Mouse (Mus musculus) forebrain, embryonic 12.5 days (tissue): ENCODE data around the gene Sppl3. TPM values are rescaled to one million over a fixed set of nuclear protein-coding genes. Genes with fewer than 3 reads are reported as not detected.

Experiments
- ATAC-seq: fragments of 200-750 bp; cut with Nextera tagmentation; 2 replicates; pipeline ENCODE4 v1.8.0; 2017; ENCODE audit warnings: moderate TSS enrichment; ENCODE audit not compliant: low FRiP score
- H3K27ac ChIP-seq: fragments of 300-500 bp; sonication (generic); 2 replicates; pipeline ENCODE4 v1.5.1; 2016; ENCODE audit warnings: mild to moderate bottlenecking
- H3K27me3 ChIP-seq: fragments of 300-500 bp; sonication (generic); 2 replicates; pipeline ENCODE4 v1.6.1; 2016; ENCODE audit warnings: mild to moderate bottlenecking
- H3K36me3 ChIP-seq: fragments of 300-500 bp; sonication (generic); replicated peaks from 2 replicates; pipeline ENCODE4 v1.6.1; 2016; ENCODE audit warnings: mild to moderate bottlenecking
- H3K4me1 ChIP-seq: fragments of 300-500 bp; sonication (generic); 2 replicates; pipeline ENCODE4 v1.6.1; 2016
- H3K4me2 ChIP-seq: fragments of 300-500 bp; sonication (generic); 2 replicates; pipeline ENCODE4 v1.6.1; 2016; ENCODE audit warnings: mild to moderate bottlenecking, moderate library complexity
- H3K4me3 ChIP-seq: fragments of 300-500 bp; sonication (generic); replicated peaks from 2 replicates; pipeline ENCODE4 v1.5.1; 2016; ENCODE audit warnings: mild to moderate bottlenecking
- H3K9ac ChIP-seq: fragments of 300-500 bp; sonication (generic); 2 replicates; pipeline ENCODE4 v1.6.1; 2016; ENCODE audit warnings: mild to moderate bottlenecking
- H3K9me3 ChIP-seq: fragments of 300-500 bp; sonication (generic); 2 replicates; pipeline ENCODE4 v1.6.1; 2016
- WGBS: fragments of 180-500 bp; shearing (Covaris S2); methylation state at CpG from one replicate; pipeline ENCODE4 v1.1.7; 2016; 5-methylcytosine and 5-hydroxymethylcytosine counted together
- polyA plus RNA-seq: library from polyadenylated mRNA; unstranded; fragments of >200 nt; fragmentation: Nextera tagmentation; extraction: Ambion mirVana; gene quantifications from 2 replicates; pipeline ENCODE4 v1.2.1, GENCODE M21; 2016

Sppl3 gene
- polyA plus RNA-seq, 1 experiment from 2014 or later: 19.1 TPM

DNA sequence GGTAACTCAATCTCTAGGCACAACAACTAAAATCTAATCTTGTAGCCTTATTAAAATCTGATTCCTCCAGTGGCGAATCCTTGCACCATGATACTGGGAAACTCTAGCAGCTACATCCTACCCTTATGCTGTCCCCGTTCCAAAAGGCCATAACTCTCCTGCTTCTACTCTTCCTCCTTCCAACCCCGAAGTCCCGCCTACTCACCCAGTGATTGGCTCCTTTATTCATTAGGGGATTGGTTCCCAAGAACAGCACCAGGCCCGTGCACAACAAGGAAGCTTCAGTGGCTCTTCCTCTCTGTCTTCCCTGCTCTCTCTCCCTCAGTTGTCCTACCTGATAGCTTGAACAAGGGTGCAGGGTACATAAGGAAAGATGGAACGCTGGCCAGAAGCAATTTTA lies 39.8 kb downstream of the Sppl3 start:
- Histone ChIP-seq H3K9ac (no peak overlapping the region), H3K9me3 (no peaks in the 10 kb centered on the region), H3K36me3 (no peaks in the 10 kb centered on the region), H3K4me1 (peaks cover 13% of the 10 kb centered on the region; the same call in 1 of the 2 replicates), H3K4me2 (no peak overlapping the region), H3K27ac (no peak overlapping the region), H3K27me3 (no peaks in the 10 kb centered on the region), H3K4me3 (no peak overlapping the region)
- ATAC-seq: no peak
- 87% methylated on average over 6 of the region's 6 CpGs for WGBS

DNA sequence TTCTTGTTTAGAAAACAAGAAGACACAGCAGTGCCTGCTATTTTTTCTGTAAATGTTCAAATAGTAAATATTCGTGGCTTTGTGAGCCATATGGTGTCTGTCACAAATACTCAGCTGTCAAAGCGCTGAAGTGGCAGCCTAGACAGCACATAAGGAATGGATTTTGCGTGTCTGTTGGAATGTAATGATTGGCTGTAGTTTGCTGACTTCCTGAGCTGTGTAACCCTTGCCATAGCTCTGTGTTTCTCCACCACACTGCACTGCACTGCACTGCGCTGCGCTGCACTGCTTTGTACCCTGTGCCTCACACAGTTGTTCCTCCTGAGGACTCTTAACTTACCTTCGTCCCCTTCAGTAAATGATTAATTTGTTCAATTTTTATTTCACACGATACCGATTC lies 41.6 kb downstream of the Sppl3 start:
- H3K4me3 ChIP-seq: no peak overlapping the region
- 90% methylated on average over 8 of the region's 8 CpGs for WGBS
- no peaks in the 10 kb centered on the region for H3K9me3 ChIP-seq
- H3K4me1 ChIP-seq: peaks cover 13% of the 10 kb centered on the region; the same call in 1 of the 2 replicates
- H3K27ac ChIP-seq: no peak overlapping the region
- H3K9ac ChIP-seq: no peak overlapping the region
- ATAC-seq: no peak
- no peak overlapping the region for H3K4me2 ChIP-seq
- H3K36me3 ChIP-seq: no peaks in the 10 kb centered on the region
- H3K27me3 ChIP-seq: no peaks in the 10 kb centered on the region

GRCm38 (mm10) chr5:115053791-115054396 lies 43.0 kb downstream of the Sppl3 start:
- no peak overlapping the region for H3K4me3 ChIP-seq
- H3K36me3 ChIP-seq: no peaks in the 10 kb centered on the region
- H3K9ac ChIP-seq: no peak overlapping the region
- H3K27ac ChIP-seq: no peak overlapping the region
- H3K27me3 ChIP-seq: no peaks in the 10 kb centered on the region
- no peak for ATAC-seq
- H3K4me2 ChIP-seq: no peak overlapping the region
- peaks cover 13% of the 10 kb centered on the region; the same call in 1 of the 2 replicates for H3K4me1 ChIP-seq
- 90% methylated on average over 22 of the region's 22 CpGs for WGBS
- no peaks in the 10 kb centered on the region for H3K9me3 ChIP-seq

DNA sequence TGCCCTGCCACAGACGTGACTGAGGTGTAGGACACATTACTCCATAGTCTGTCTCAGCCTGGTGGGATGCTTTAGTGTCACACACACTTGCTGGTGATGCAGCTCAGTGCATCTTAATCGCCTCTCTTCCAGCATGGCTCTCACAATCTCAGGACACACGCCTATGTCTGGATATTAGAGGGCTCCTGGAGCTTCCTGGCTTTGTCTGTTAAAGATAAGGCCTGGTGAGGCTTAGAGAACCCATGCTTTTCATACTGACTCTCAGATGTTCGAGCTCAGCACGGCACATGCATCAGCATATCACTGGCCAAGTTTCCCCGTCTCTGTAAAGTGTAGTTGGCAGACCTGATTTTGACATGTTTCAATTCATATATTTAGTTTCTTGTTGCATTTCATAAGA lies 44.5 kb downstream of the Sppl3 start:
- no peak for ATAC-seq
- Histone ChIP-seq H3K27ac (no peak overlapping the region), H3K4me1 (peaks cover 13% of the 10 kb centered on the region; the same call in 1 of the 2 replicates), H3K27me3 (no peaks in the 10 kb centered on the region), H3K36me3 (no peaks in the 10 kb centered on the region), H3K4me3 (no peak overlapping the region), H3K9me3 (no peaks in the 10 kb centered on the region), H3K4me2 (no peak overlapping the region), H3K9ac (no peak overlapping the region)
- 83% methylated on average over 6 of the region's 6 CpGs for WGBS

DNA sequence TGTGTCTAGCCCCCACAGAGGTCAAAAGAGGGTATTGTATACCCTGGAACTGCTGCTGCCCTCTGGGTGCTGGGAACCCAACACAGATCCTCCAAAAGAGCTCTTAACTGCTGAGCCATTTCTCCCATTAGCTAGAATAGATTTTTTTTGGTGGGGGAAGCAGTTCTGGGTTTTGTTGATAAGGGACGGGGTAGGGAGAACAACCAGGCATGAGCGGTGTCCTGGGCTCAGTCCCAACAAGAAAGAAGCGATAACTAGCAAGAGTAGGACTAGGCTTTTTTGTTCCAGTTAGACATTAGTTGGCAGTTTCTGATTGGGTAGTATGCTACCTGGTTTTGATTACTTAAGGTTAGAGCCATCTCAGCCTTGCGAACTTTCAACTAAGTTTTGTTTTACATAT lies 46.2 kb downstream of the Sppl3 start:
- H3K4me3 ChIP-seq: no peak overlapping the region
- H3K36me3 ChIP-seq: no peaks in the 10 kb centered on the region
- H3K9me3 ChIP-seq: no peaks in the 10 kb centered on the region
- no peak for ATAC-seq
- H3K4me2 ChIP-seq: no peak overlapping the region
- WGBS: 96% methylated on average over 4 of the region's 4 CpGs
- H3K9ac ChIP-seq: no peak overlapping the region
- 0 out of 2 replicates have a peak, but pooled peaks cover 8% of the 10 kb centered on the region for H3K4me1 ChIP-seq
- H3K27me3 ChIP-seq: no peaks in the 10 kb centered on the region
- no peak overlapping the region for H3K27ac ChIP-seq

- Histone ChIP-seq H3K27ac (no peak overlapping the region), H3K4me1 (no peaks in the 10 kb centered on the region), H3K36me3 (no peaks in the 10 kb centered on the region), H3K4me2 (no peak overlapping the region), H3K27me3 (no peaks in the 10 kb centered on the region), H3K9ac (no peak overlapping the region), H3K9me3 (no peaks in the 10 kb centered on the region), H3K4me3 (no peak overlapping the region)
- 92% methylated on average over 7 of the region's 7 CpGs for WGBS
- ATAC-seq: no peak
Observed at GRCm38 (mm10) chr5:115058584-115059297, 47.8 kb downstream of the Sppl3 start.

- Histone ChIP-seq H3K4me3 (no peak overlapping the region), H3K9ac (no peak overlapping the region), H3K27ac (no peak overlapping the region), H3K4me2 (no peak overlapping the region), H3K9me3 (no peaks in the 10 kb centered on the region), H3K27me3 (no peaks in the 10 kb centered on the region), H3K4me1 (no peaks in the 10 kb centered on the region), H3K36me3 (no peaks in the 10 kb centered on the region)
- WGBS: 90% methylated on average over 8 of the region's 8 CpGs
- ATAC-seq: no peak
Observed at GRCm38 (mm10) chr5:115060067-115060695, 49.2 kb downstream of the Sppl3 start.

- no peaks in the 10 kb centered on the region for H3K4me1 ChIP-seq
- no peak overlapping the region for H3K4me2 ChIP-seq
- WGBS: 89% methylated on average over 3 of the region's 3 CpGs
- ATAC-seq: no peak
- H3K9me3 ChIP-seq: no peaks in the 10 kb centered on the region
- H3K9ac ChIP-seq: no peak overlapping the region
- H3K4me3 ChIP-seq: no peak overlapping the region
- H3K27ac ChIP-seq: no peak overlapping the region
- no peaks in the 10 kb centered on the region for H3K27me3 ChIP-seq
- no peaks in the 10 kb centered on the region for H3K36me3 ChIP-seq
Observed at GRCm38 (mm10) chr5:115060977-115061376, 50.0 kb downstream of the Sppl3 start.

DNA sequence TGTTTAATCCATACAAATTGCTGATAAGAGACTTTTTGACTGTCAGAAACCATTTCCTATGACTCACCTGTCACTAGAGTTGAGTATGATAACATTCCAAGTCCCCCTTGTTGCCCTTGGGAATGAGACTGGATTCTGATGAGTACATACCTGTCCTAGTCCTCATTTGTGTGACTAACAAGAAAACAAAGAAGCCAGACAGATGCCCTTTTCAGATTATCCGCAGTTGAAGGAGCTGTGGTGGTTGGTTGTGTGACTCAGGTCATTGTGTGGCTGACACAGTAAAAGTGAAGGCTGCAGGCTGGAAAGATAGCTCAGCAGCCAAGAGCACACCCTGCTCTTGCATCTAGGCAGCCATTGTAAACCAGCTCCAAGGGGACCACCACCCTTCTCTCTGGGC lies 51.6 kb downstream of the Sppl3 start:
- Histone ChIP-seq H3K9me3 (no peaks in the 10 kb centered on the region), H3K27me3 (no peaks in the 10 kb centered on the region), H3K9ac (no peak overlapping the region), H3K36me3 (no peaks in the 10 kb centered on the region), H3K4me2 (no peak overlapping the region), H3K4me1 (no peaks in the 10 kb centered on the region; the same call in 1 of the 2 replicates), H3K4me3 (no peak overlapping the region), H3K27ac (no peak overlapping the region)
- ATAC-seq: no peak
- WGBS: 84% methylated on average over 1 of the region's 1 CpGs

GRCm38 (mm10) chr5:115063391-115063790 lies 52.5 kb downstream of the Sppl3 start:
- H3K4me3 ChIP-seq: no peak overlapping the region
- no peak overlapping the region for H3K4me2 ChIP-seq
- WGBS: 91% methylated on average over 7 of the region's 7 CpGs
- H3K9me3 ChIP-seq: no peaks in the 10 kb centered on the region
- no peak overlapping the region for H3K9ac ChIP-seq
- no peak for ATAC-seq
- no peaks in the 10 kb centered on the region; the same call in 1 of the 2 replicates for H3K4me1 ChIP-seq
- H3K36me3 ChIP-seq: no peaks in the 10 kb centered on the region
- no peaks in the 10 kb centered on the region for H3K27me3 ChIP-seq
- no peak overlapping the region for H3K27ac ChIP-seq

DNA sequence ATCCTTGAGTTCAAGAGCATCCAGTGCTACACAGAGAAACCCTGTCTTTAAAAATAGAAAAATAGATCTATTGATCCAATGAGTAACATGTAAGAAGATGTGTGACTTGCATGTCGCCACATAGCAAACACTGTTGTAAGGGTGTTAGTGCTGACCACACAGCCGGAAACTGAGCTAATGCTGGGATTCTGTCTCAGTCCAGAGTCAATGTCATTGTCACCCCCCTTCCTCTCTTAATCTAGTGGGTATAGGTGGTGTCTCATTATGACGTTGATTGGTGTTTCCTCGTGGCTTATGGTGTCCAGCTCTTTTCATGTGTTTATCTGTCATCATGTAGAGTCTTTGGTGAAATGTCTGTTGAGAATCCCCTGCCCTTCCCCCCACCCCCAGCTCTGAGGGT lies 55.3 kb downstream of the Sppl3 start:
- no peaks in the 10 kb centered on the region; the same call in 1 of the 2 replicates for H3K4me1 ChIP-seq
- H3K27ac ChIP-seq: no peak overlapping the region
- no peak overlapping the region for H3K4me2 ChIP-seq
- no peak overlapping the region for H3K4me3 ChIP-seq
- H3K27me3 ChIP-seq: no peaks in the 10 kb centered on the region
- WGBS: 81% methylated on average over 4 of the region's 4 CpGs
- H3K36me3 ChIP-seq: no peaks in the 10 kb centered on the region
- ATAC-seq: no peak
- no peaks in the 10 kb centered on the region for H3K9me3 ChIP-seq
- H3K9ac ChIP-seq: no peak overlapping the region

GRCm38 (mm10) chr5:115068671-115069421 lies 57.9 kb downstream of the Sppl3 start:
- no peak for ATAC-seq
- Histone ChIP-seq H3K4me2 (no peak overlapping the region), H3K36me3 (no peaks in the 10 kb centered on the region), H3K9me3 (no peaks in the 10 kb centered on the region), H3K4me1 (peaks cover 2% of the 10 kb centered on the region), H3K4me3 (no peak overlapping the region), H3K27ac (no peak overlapping the region), H3K27me3 (no peaks in the 10 kb centered on the region), H3K9ac (no peak overlapping the region)
- WGBS: 91% methylated on average over 11 of the region's 11 CpGs
